Mouse (Mus musculus): ENCODE results near the gene Sox1. TPM values are rescaled to one million over a fixed set of nuclear protein-coding genes. Genes with fewer than 3 reads are reported as not detected.

The Sox1 gene
- polyA plus RNA-seq, 1 experiment from 2014 or later, result not detected

GRCm38 (mm10) chr8:12384996-12385685, 10.0 kb upstream of the Sox1 start:
- no peaks in the 10 kb centered on the region for H3K36me3 ChIP-seq (ENCODE audit: insufficient read depth, low read length)
- peaks cover 17% of the 10 kb centered on the region; the same call in 1 of the 2 replicates for H3K4me1 ChIP-seq (replicated peaks; ENCODE audit: insufficient read depth, low read length)
- no peak overlapping the region for H3K9ac ChIP-seq (ENCODE audit: low read depth, low read length)
- peak overlapping the region; percentile 17 for H3K4me3 ChIP-seq (replicated peaks; ENCODE audit: low read depth, low read length)
- WGBS, result under 1% methylated on average over 57 of the region's 57 CpGs
- H3K27me3 ChIP-seq (ENCODE audit: insufficient read depth, low read length), result peaks cover 96% of the 10 kb centered on the region
- DNase-seq (ENCODE audit: low spot score), result no peak
- peak overlapping the region; percentile 44 for H3K4me2 ChIP-seq (ENCODE audit: low read length)
- no peak for ATAC-seq (replicated peaks; ENCODE audit: low FRiP score, low read depth)
- no peaks in the 10 kb centered on the region for H3K9me3 ChIP-seq (replicated peaks; ENCODE audit: low read length)
- no peak overlapping the region for H3K27ac ChIP-seq
- no peak for TF ChIP-seq CTCF (IDR thresholded peaks at IDR 0.05; ENCODE audit: low read depth)

- no peak for ATAC-seq (replicated peaks; ENCODE audit: low FRiP score, low read depth)
- Histone ChIP-seq H3K9me3 (replicated peaks; ENCODE audit: low read length) (no peaks in the 10 kb centered on the region), H3K4me1 (replicated peaks; ENCODE audit: insufficient read depth, low read length) (peaks cover 17% of the 10 kb centered on the region; the same call in 1 of the 2 replicates), H3K36me3 (ENCODE audit: insufficient read depth, low read length) (no peaks in the 10 kb centered on the region), H3K4me2 (ENCODE audit: low read length) (peak overlapping the region; percentile 44; the same call in 1 of the 2 replicates), H3K9ac (ENCODE audit: low read depth, low read length) (no peak overlapping the region), H3K4me3 (replicated peaks; ENCODE audit: low read depth, low read length) (peak overlapping the region; percentile 17), H3K27ac (no peak overlapping the region), H3K27me3 (ENCODE audit: insufficient read depth, low read length) (peaks cover 96% of the 10 kb centered on the region)
- DNase-seq (ENCODE audit: low spot score), result no peak
- no peak for TF ChIP-seq CTCF (IDR thresholded peaks at IDR 0.05; ENCODE audit: low read depth)
- WGBS, result under 1% methylated on average over 74 of the region's 74 CpGs
Measured at GRCm38 (mm10) chr8:12385686-12386488, 9.2 kb upstream of the Sox1 start.

DNA sequence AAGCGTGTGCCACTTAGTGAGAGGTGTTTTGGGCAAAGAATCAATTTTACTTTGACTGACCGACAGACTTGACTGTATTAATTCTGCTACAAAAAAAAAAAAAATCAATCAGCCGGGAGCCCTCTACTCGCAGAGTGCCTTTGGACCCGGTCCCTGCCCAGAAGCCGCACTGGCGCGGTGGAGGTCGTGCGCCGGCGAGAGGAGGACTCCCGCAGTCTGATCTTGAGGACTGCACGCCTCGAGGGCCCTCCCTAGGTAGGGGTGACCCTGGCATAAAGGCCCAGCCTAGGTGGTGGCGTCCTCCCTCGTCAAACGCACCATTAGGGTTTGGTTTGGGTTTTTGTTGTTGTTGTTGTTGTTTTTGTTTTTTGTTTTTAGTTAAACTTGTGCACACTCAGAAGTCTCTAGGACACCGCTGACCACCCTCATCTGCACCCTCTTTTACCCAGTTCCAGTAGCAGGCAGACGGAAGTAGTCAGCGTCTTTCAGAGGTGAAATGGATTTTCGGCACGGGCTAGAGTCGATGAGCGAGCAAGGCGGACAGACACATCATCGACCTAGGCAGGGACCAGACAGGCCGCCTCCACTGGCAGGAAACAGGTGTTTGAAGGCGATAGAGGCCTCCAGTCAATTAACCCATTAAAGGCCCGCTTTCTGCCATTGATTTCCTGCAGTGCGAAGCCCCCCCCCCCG, 8.4 kb upstream of the Sox1 start:
- no peak overlapping the region for H3K27ac ChIP-seq
- H3K36me3 ChIP-seq (ENCODE audit: insufficient read depth, low read length), result no peaks in the 10 kb centered on the region
- DNase-seq (ENCODE audit: low spot score) (no peak), ATAC-seq (replicated peaks; ENCODE audit: low FRiP score, low read depth) (no peak)
- H3K27me3 ChIP-seq (ENCODE audit: insufficient read depth, low read length), result peaks cover 96% of the 10 kb centered on the region
- H3K4me2 ChIP-seq (ENCODE audit: low read length), result no peak overlapping the region
- H3K9me3 ChIP-seq (replicated peaks; ENCODE audit: low read length), result no peaks in the 10 kb centered on the region
- H3K9ac ChIP-seq (ENCODE audit: low read depth, low read length), result no peak overlapping the region
- H3K4me3 ChIP-seq (replicated peaks; ENCODE audit: low read depth, low read length), result no peak overlapping the region
- peaks cover 17% of the 10 kb centered on the region; the same call in 1 of the 2 replicates for H3K4me1 ChIP-seq (replicated peaks; ENCODE audit: insufficient read depth, low read length)
- no peak for TF ChIP-seq CTCF (IDR thresholded peaks at IDR 0.05; ENCODE audit: low read depth)
- 1% methylated on average over 32 of the region's 32 CpGs for WGBS

- peaks cover 17% of the 10 kb centered on the region; the same call in 1 of the 2 replicates for H3K4me1 ChIP-seq (replicated peaks; ENCODE audit: insufficient read depth, low read length)
- DNase-seq (ENCODE audit: low spot score) (no peak), ATAC-seq (replicated peaks; ENCODE audit: low FRiP score, low read depth) (no peak)
- WGBS, result 2% methylated on average over 13 of the region's 13 CpGs
- no peak overlapping the region for H3K27ac ChIP-seq
- no peaks in the 10 kb centered on the region for H3K36me3 ChIP-seq (ENCODE audit: insufficient read depth, low read length)
- no peaks in the 10 kb centered on the region for H3K9me3 ChIP-seq (replicated peaks; ENCODE audit: low read length)
- TF ChIP-seq CTCF (IDR thresholded peaks at IDR 0.05; ENCODE audit: low read depth), result no peak
- no peak overlapping the region for H3K9ac ChIP-seq (ENCODE audit: low read depth, low read length)
- H3K27me3 ChIP-seq (ENCODE audit: insufficient read depth, low read length), result peaks cover 97% of the 10 kb centered on the region
- no peak overlapping the region for H3K4me2 ChIP-seq (ENCODE audit: low read length)
- H3K4me3 ChIP-seq (replicated peaks; ENCODE audit: low read depth, low read length), result no peak overlapping the region
Measured at GRCm38 (mm10) chr8:12387223-12387860, 7.8 kb upstream of the Sox1 start.

- H3K4me1 ChIP-seq (replicated peaks; ENCODE audit: insufficient read depth, low read length), result peaks cover 17% of the 10 kb centered on the region; the same call in 1 of the 2 replicates
- no peak for ATAC-seq (replicated peaks; ENCODE audit: low FRiP score, low read depth)
- no peak for DNase-seq (ENCODE audit: low spot score)
- 4% methylated on average over 4 of the region's 4 CpGs for WGBS
- H3K4me2 ChIP-seq (ENCODE audit: low read length), result no peak overlapping the region
- H3K9ac ChIP-seq (ENCODE audit: low read depth, low read length), result no peak overlapping the region
- H3K4me3 ChIP-seq (replicated peaks; ENCODE audit: low read depth, low read length), result no peak overlapping the region
- no peak overlapping the region for H3K27ac ChIP-seq
- no peak for TF ChIP-seq CTCF (IDR thresholded peaks at IDR 0.05; ENCODE audit: low read depth)
- no peaks in the 10 kb centered on the region for H3K9me3 ChIP-seq (replicated peaks; ENCODE audit: low read length)
- peaks cover 97% of the 10 kb centered on the region for H3K27me3 ChIP-seq (ENCODE audit: insufficient read depth, low read length)
- no peaks in the 10 kb centered on the region for H3K36me3 ChIP-seq (ENCODE audit: insufficient read depth, low read length)
Measured at GRCm38 (mm10) chr8:12387901-12388300, 7.2 kb upstream of the Sox1 start.

All from kidney, postnatal 0 days (tissue).